Mouse (Mus musculus) kidney, adult 2 months (tissue): ENCODE data around the gene Igdcc3. TPM values are rescaled to one million over a fixed set of nuclear protein-coding genes. Genes with fewer than 3 reads are reported as not detected.
A peak's percentile ranks its signal among the peaks of the same experiment; 100 is the strongest.
"Not testable (repeated sequence)": the region's sequence is repeated elsewhere in the genome, so short reads cannot be mapped to it uniquely, and the experiment has no call there.

ENCODE experiments used
- DNase-seq: peaks from one replicate; pipeline ENCODE4 v3.0.0; 2021
- H3K27ac ChIP-seq: fragments of 200-500 bp; 2 replicates; pipeline ENCODE4 v1.5.1; 2012; ENCODE audit warnings: low read depth, low read length, control low read depth, inconsistent platforms; ENCODE audit not compliant: insufficient read depth
- H3K27me3 ChIP-seq: fragments of 200-500 bp; replicated peaks from 2 replicates; pipeline ENCODE4 v1.6.1; 2012; ENCODE audit warnings: mild to moderate bottlenecking, moderate library complexity, low read length, inconsistent platforms; ENCODE audit not compliant: control insufficient read depth, insufficient read depth
- H3K36me3 ChIP-seq: fragments of 200-500 bp; 2 replicates; pipeline ENCODE4 v1.6.1; 2012; ENCODE audit warnings: mild to moderate bottlenecking, moderate library complexity, low read length, inconsistent platforms; ENCODE audit not compliant: control insufficient read depth, insufficient read depth
- H3K4me1 ChIP-seq: fragments of 200-500 bp; 2 replicates; pipeline ENCODE4 v1.6.1; 2011; ENCODE audit warnings: low read length; ENCODE audit not compliant: control insufficient read depth, insufficient read depth
- H3K4me3 ChIP-seq: fragments of 200-500 bp; 2 replicates; pipeline ENCODE4 v1.5.1; 2011; ENCODE audit warnings: mild to moderate bottlenecking, low read depth, low read length, control low read depth; ENCODE audit not compliant: insufficient read depth
- CTCF ChIP-seq: fragments of 200-500 bp; conservative IDR thresholded peaks from 2 replicates; pipeline ENCODE4 v1.5.1; 2011; ENCODE audit warnings: low read depth, mild to moderate bottlenecking, control low read depth, low read length, moderate library complexity, mixed read lengths; ENCODE audit not compliant: insufficient read depth, insufficient read length
- POLR2A ChIP-seq: fragments of 200-500 bp; IDR thresholded peaks from one replicate; pipeline ENCODE4 v1.6.1; 2011; ENCODE audit warnings: low read depth, low read length, control low read depth
- WGBS: fragments of 180-500 bp; shearing (Covaris S2); methylation state at CpG from one replicate; pipeline ENCODE4 v1.1.7; 2018; 5-methylcytosine and 5-hydroxymethylcytosine counted together
- polyA plus RNA-seq: library from polyadenylated mRNA; depleted of rRNA; stranded (reverse); fragments of >200 nt; gene quantifications from 2 replicates; pipeline ENCODE4 v1.2.3, GENCODE M21; 2012

The Igdcc3 gene
- polyA plus RNA-seq, 1 experiment: 0.72 TPM

- peak; percentile 74 for DNase-seq
- TF ChIP-seq POLR2A (no peak), CTCF (no peak)
- Histone ChIP-seq H3K27me3 (no peaks in the 10 kb centered on the region), H3K4me3 (no peak overlapping the region), H3K4me1 (peaks cover 15% of the 10 kb centered on the region; the same call in 1 of the 2 replicates), H3K27ac (peak overlapping the region; percentile 65), H3K36me3 (no peaks in the 10 kb centered on the region)
- 44% methylated on average over 6 of the region's 6 CpGs for WGBS
Measured at GRCm38 (mm10) chr9:65217661-65218060, 76.7 kb downstream of the Igdcc3 start.

DNA sequence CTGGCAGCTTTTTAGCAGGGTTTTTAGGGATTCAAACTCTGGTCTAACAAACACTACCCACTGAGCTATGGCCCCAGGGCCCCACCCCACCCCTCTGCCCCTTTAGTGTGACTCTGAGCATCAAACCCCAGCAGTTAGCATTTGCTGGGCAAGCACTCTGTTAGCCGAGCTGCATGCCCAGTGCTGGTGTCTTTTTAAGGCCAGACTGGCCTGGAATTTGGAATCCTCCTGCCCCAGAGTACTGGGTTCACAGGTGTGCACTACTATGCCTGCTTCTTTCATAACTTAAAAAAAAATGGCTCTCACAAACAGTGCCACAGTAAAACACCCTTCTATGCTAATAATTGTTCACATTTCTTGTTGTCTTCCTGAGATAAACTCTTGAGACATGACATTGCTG, 77.9 kb downstream of the Igdcc3 start:
- no peak for DNase-seq

DNA sequence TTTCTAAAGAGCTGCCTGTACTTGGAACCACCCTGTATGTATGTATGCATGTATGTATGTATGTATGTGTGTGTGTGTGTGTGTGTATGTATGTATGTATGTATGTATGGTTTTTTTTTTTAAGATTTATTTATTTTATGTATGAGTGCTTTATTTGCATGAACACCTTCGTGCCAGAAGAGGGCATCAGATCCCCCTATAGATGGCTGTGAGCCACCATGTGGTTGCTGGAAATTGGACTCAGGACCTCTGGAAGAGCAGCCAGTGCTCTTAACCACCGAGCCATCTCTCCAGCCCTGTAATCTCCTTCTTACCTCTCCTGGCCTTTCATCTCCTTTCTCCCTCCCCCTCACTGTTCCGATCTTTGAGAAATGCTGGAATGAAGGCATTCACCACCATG, 79.4 kb downstream of the Igdcc3 start:
- DNase-seq, H3K36me3 ChIP-seq, H3K27me3 ChIP-seq, H3K4me3 ChIP-seq, H3K27ac ChIP-seq: not testable (repeated sequence)
- peaks cover 15% of the 10 kb centered on the region; the same call in 1 of the 2 replicates for H3K4me1 ChIP-seq
- 49% methylated on average over 3 of the region's 3 CpGs for WGBS

More for the DNA sequence above, 77.9 kb downstream of the Igdcc3 start:
- H3K27me3 ChIP-seq: no peaks in the 10 kb centered on the region
- H3K4me1 ChIP-seq: peaks cover 15% of the 10 kb centered on the region; the same call in 1 of the 2 replicates
- TF ChIP-seq POLR2A: no peak
- no peak for TF ChIP-seq CTCF
- WGBS: 62% methylated on average over 1 of the region's 1 CpGs
- H3K36me3 ChIP-seq: no peaks in the 10 kb centered on the region
- H3K4me3 ChIP-seq: no peak overlapping the region
- no peak overlapping the region for H3K27ac ChIP-seq

GRCm38 (mm10) chr9:65223927-65224326, 82.9 kb downstream of the Igdcc3 start:
- no peaks in the 10 kb centered on the region; the same call in 1 of the 2 replicates for H3K36me3 ChIP-seq
- H3K4me3 ChIP-seq: no peak overlapping the region
- no peaks in the 10 kb centered on the region for H3K4me1 ChIP-seq
- TF ChIP-seq POLR2A (no peak), CTCF (no peak)
- no peaks in the 10 kb centered on the region for H3K27me3 ChIP-seq
- no peak for DNase-seq
- no peak overlapping the region for H3K27ac ChIP-seq
- WGBS: 78% methylated on average over 6 of the region's 6 CpGs

GRCm38 (mm10) chr9:65225795-65226194, 84.8 kb downstream of the Igdcc3 start:
- DNase-seq: peak; percentile 56
- Histone ChIP-seq H3K36me3 (no peaks in the 10 kb centered on the region; the same call in 1 of the 2 replicates), H3K27ac (no peak overlapping the region), H3K4me3 (no peak overlapping the region), H3K4me1 (no peaks in the 10 kb centered on the region), H3K27me3 (no peaks in the 10 kb centered on the region)
- WGBS: 32% methylated on average over 4 of the region's 4 CpGs
- no peak for TF ChIP-seq POLR2A
- peak; percentile 21; the same call in 1 of the 2 replicates for TF ChIP-seq CTCF

GRCm38 (mm10) chr9:65230250-65230649, 89.3 kb downstream of the Igdcc3 start:
- DNase-seq: no peak
- WGBS: 80% methylated on average over 6 of the region's 6 CpGs
- no peaks in the 10 kb centered on the region for H3K4me1 ChIP-seq
- no peaks in the 10 kb centered on the region for H3K27me3 ChIP-seq
- TF ChIP-seq POLR2A: no peak
- peak; percentile 46 for TF ChIP-seq CTCF
- H3K27ac ChIP-seq: no peak overlapping the region
- H3K4me3 ChIP-seq: no peak overlapping the region
- H3K36me3 ChIP-seq: no peaks in the 10 kb centered on the region; the same call in 1 of the 2 replicates

- TF ChIP-seq POLR2A: no peak
- no peak for TF ChIP-seq CTCF
- no peaks in the 10 kb centered on the region for H3K27me3 ChIP-seq
- DNase-seq: no peak
- no peaks in the 10 kb centered on the region; the same call in 1 of the 2 replicates for H3K36me3 ChIP-seq
- WGBS: 82% methylated on average over 8 of the region's 8 CpGs
- H3K4me1 ChIP-seq: no peaks in the 10 kb centered on the region
- H3K27ac ChIP-seq: no peak overlapping the region
- H3K4me3 ChIP-seq: no peak overlapping the region
Measured at GRCm38 (mm10) chr9:65231284-65231683, 90.3 kb downstream of the Igdcc3 start.
